Mouse (Mus musculus) megakaryocyte, embryonic 14.5 days (primary cell): ENCODE measurements around the gene 1700010I14Rik. TPM values are rescaled to one million over a fixed set of nuclear protein-coding genes. Genes with fewer than 3 reads are reported as not detected.

Source experiments
- H3K27me3 ChIP-seq: replicated peaks from 2 replicates; pipeline ENCODE3; 2012; ENCODE audit warnings: inconsistent platforms
- H3K36me3 ChIP-seq: replicated peaks from 2 replicates; pipeline ENCODE3; 2012; ENCODE audit warnings: low read length, inconsistent platforms, mixed read lengths
- H3K4me1 ChIP-seq: 2 replicates; pipeline ENCODE4 v1.6.1; 2012; ENCODE audit warnings: inconsistent platforms
- H3K4me3 ChIP-seq: replicated peaks from 2 replicates; pipeline ENCODE3; 2012; ENCODE audit warnings: moderate library complexity, mild to moderate bottlenecking, inconsistent platforms
- H3K9me3 ChIP-seq: 2 replicates; pipeline ENCODE4 v1.6.1; 2012; ENCODE audit warnings: inconsistent platforms
- FLI1 ChIP-seq: IDR thresholded peaks from 2 replicates; pipeline ENCODE4 v1.6.1; 2012; ENCODE audit warnings: low read length, inconsistent platforms, mixed read lengths
- GATA1 ChIP-seq: IDR thresholded peaks from 3 replicates; pipeline ENCODE4 v1.6.1; 2012; ENCODE audit warnings: mixed read lengths, low read length, inconsistent platforms, borderline replicate concordance
- polyA plus RNA-seq: library from polyadenylated mRNA; stranded (reverse); fragments of >175 nt; gene quantifications from 2 replicates; pipeline ENCODE4 v1.2.3, GENCODE M21; 2012; ENCODE audit warnings: low replicate concordance; ENCODE audit not compliant: insufficient read depth

The 1700010I14Rik gene
- polyA plus RNA-seq, 1 experiment, result 0.47 TPM

- TF ChIP-seq GATA1 (no peak), FLI1 (no peak)
- Histone ChIP-seq H3K4me1 (peaks cover 10% of the 10 kb centered on the region; the same call in 1 of the 2 replicates), H3K9me3 (peaks cover 8% of the 10 kb centered on the region; the same call in 1 of the 2 replicates), H3K4me3 (no peak overlapping the region), H3K36me3 (no peaks in the 10 kb centered on the region), H3K27me3 (no peaks in the 10 kb centered on the region)
Measured at GRCm38 (mm10) chr17:9059360-9059932, 71.3 kb downstream of the 1700010I14Rik start.
